Mouse (Mus musculus) midbrain, embryonic 13.5 days (tissue): ENCODE results near the gene Arsk. TPM values are rescaled to one million over a fixed set of nuclear protein-coding genes. Genes with fewer than 3 reads are reported as not detected.

Source experiments
- ATAC-seq: fragments of 200-750 bp; cut with Nextera tagmentation; 2 replicates; pipeline ENCODE4 v1.8.0; 2017; ENCODE audit warnings: mild to moderate bottlenecking, moderate TSS enrichment, moderate library complexity
- H3K27ac ChIP-seq: fragments of 300-500 bp; sonication (generic); 2 replicates; pipeline ENCODE4 v1.5.1; 2015; ENCODE audit warnings: inconsistent platforms, mild to moderate bottlenecking, moderate library complexity
- H3K27me3 ChIP-seq: fragments of 300-500 bp; sonication (generic); 2 replicates; pipeline ENCODE4 v1.6.1; 2015; ENCODE audit warnings: mild to moderate bottlenecking, inconsistent platforms
- H3K36me3 ChIP-seq: fragments of 300-500 bp; sonication (generic); 2 replicates; pipeline ENCODE4 v1.6.1; 2015; ENCODE audit warnings: mild to moderate bottlenecking, inconsistent platforms
- H3K4me1 ChIP-seq: fragments of 300-500 bp; sonication (generic); replicated peaks from 2 replicates; pipeline ENCODE4 v1.6.1; 2015; ENCODE audit warnings: inconsistent platforms
- H3K4me2 ChIP-seq: fragments of 300-500 bp; sonication (generic); replicated peaks from 2 replicates; pipeline ENCODE4 v1.6.1; 2015; ENCODE audit warnings: moderate library complexity, mild to moderate bottlenecking, inconsistent platforms
- H3K4me3 ChIP-seq: fragments of 300-500 bp; sonication (generic); replicated peaks from 2 replicates; pipeline ENCODE4 v1.5.1; 2015; ENCODE audit warnings: mild to moderate bottlenecking, inconsistent platforms
- H3K9ac ChIP-seq: fragments of 300-500 bp; sonication (generic); replicated peaks from 2 replicates; pipeline ENCODE4 v1.6.1; 2015; ENCODE audit warnings: mild to moderate bottlenecking, inconsistent platforms
- H3K9me3 ChIP-seq: fragments of 300-500 bp; sonication (generic); 2 replicates; pipeline ENCODE4 v1.6.1; 2016; ENCODE audit warnings: mild to moderate bottlenecking, inconsistent platforms
- WGBS: fragments of 180-500 bp; shearing (Covaris S2); methylation state at CpG from one replicate; pipeline ENCODE4 v1.1.7; 2015; 5-methylcytosine and 5-hydroxymethylcytosine counted together
- polyA plus RNA-seq: library from polyadenylated mRNA; unstranded; fragments of >200 nt; fragmentation: Nextera tagmentation; extraction: Ambion mirVana; gene quantifications from 2 replicates; pipeline ENCODE4 v1.2.1, GENCODE M21; 2015

Arsk gene
- polyA plus RNA-seq, 1 experiment from 2014 or later: 5.1 TPM

- Histone ChIP-seq H3K27ac (0 out of 2 replicates have a peak overlapping the region, but pooled peaks have one; percentile 19), H3K9me3 (no peaks in the 10 kb centered on the region), H3K27me3 (no peaks in the 10 kb centered on the region), H3K36me3 (no peaks in the 10 kb centered on the region), H3K4me2 (peak overlapping the region; percentile 61), H3K4me1 (peaks cover 15% of the 10 kb centered on the region), H3K9ac (0 out of 2 replicates have a peak overlapping the region, but pooled peaks have one; percentile 44), H3K4me3 (peak overlapping the region; percentile 75)
- ATAC-seq: peak; percentile 75
- WGBS: 41% methylated on average over 5 of the region's 5 CpGs
Measured at GRCm38 (mm10) chr13:76018844-76019400, 79.5 kb downstream of the Arsk start.

- Histone ChIP-seq H3K36me3 (no peaks in the 10 kb centered on the region), H3K4me3 (peak within 1 kb of the TSS; percentile 75), H3K9me3 (no peaks in the 10 kb centered on the region), H3K27ac (peak within 1 kb of the TSS; percentile 95), H3K27me3 (no peaks in the 10 kb centered on the region), H3K9ac (peak within 1 kb of the TSS; percentile 96), H3K4me2 (peak within 1 kb of the TSS; percentile 61), H3K4me1 (peaks cover 15% of the 10 kb centered on the region)
- ATAC-seq: peak; percentile 100
- 2% methylated on average over 49 of the region's 50 CpGs for WGBS
Measured at GRCm38 (mm10) chr13:76017974-76018843, 80.3 kb downstream of the Arsk start, which contains the start of gene Rfesd. Gene Rfesd (minus strand): TSS chr13:76018719.

- WGBS: 72% methylated on average over 4 of the region's 4 CpGs
- H3K4me2 ChIP-seq: peak overlapping the region; percentile 61
- H3K36me3 ChIP-seq: no peaks in the 10 kb centered on the region
- H3K4me3 ChIP-seq: peak overlapping the region; percentile 75
- H3K9ac ChIP-seq: peak overlapping the region; percentile 96
- H3K4me1 ChIP-seq: peaks cover 15% of the 10 kb centered on the region
- no peaks in the 10 kb centered on the region for H3K27me3 ChIP-seq
- no peak for ATAC-seq
- peak overlapping the region; percentile 95 for H3K27ac ChIP-seq
- H3K9me3 ChIP-seq: no peaks in the 10 kb centered on the region
Measured at GRCm38 (mm10) chr13:76017465-76017864, 81.0 kb downstream of the Arsk start.

DNA sequence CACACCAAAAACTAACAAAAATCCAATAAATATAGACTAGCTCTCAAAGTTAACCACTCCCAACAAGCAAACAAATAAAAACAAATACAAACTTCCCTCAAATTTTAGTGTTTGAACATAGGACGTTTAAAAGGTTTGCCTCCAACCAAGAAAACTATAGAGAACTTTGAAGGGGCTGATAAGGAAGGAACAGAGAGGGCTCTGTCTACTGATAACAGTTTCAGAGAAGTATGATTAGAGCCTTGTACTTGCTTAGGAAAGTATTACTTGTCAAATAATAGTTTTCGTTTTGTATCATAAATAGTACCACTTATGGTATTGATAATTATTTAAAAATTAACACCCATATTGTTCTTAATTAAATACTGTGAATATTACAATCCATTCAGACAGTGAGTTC is 83.9 kb downstream of the Arsk start:
- Histone ChIP-seq H3K9me3 (no peaks in the 10 kb centered on the region), H3K27ac (no peak overlapping the region), H3K4me1 (peaks cover 15% of the 10 kb centered on the region), H3K4me2 (no peak overlapping the region), H3K36me3 (no peaks in the 10 kb centered on the region), H3K27me3 (no peaks in the 10 kb centered on the region), H3K4me3 (no peak overlapping the region), H3K9ac (no peak overlapping the region)
- no peak for ATAC-seq
- 88% methylated on average over 2 of the region's 2 CpGs for WGBS

Other genes starting within 250 kb of the Arsk start
- 31.5 and 32.9 TPM in 2 replicates for gene Rhobtb3, start 154.7 kb downstream of the Arsk start, polyA plus RNA-seq
- gene Spata9, start 131.5 kb downstream of the Arsk start, polyA plus RNA-seq: 1.9 and 2.8 TPM in 2 replicates
- gene Rfesd, start 79.9 kb downstream of the Arsk start, polyA plus RNA-seq: 18.6 and 20.3 TPM in 2 replicates
- 1.1 and 1.3 TPM in 2 replicates for gene Gpr150, start 41.7 kb downstream of the Arsk start, polyA plus RNA-seq
- gene Ttc37, start 74 bp upstream of the Arsk start, polyA plus RNA-seq: 10.3 and 10.8 TPM in 2 replicates
- 0.12 TPM in 1 of 2 replicates, not detected in the other for gene Fam81b, start 206.4 kb upstream of the Arsk start, polyA plus RNA-seq